Mouse (Mus musculus) inflammation-experienced regulatory T-cells, adult 16 weeks (primary cell): ENCODE measurements around the gene Il22. TPM values are rescaled to one million over a fixed set of nuclear protein-coding genes. Genes with fewer than 3 reads are reported as not detected.

Source experiments
- polyA plus RNA-seq: library from polyadenylated mRNA; unstranded; fragments of 100-300 nt; shearing (Covaris generic); gene quantifications from one replicate; pipeline ENCODE4 v1.2.1, GENCODE M21; 2017

Il22 gene
- not detected for polyA plus RNA-seq

DNA sequence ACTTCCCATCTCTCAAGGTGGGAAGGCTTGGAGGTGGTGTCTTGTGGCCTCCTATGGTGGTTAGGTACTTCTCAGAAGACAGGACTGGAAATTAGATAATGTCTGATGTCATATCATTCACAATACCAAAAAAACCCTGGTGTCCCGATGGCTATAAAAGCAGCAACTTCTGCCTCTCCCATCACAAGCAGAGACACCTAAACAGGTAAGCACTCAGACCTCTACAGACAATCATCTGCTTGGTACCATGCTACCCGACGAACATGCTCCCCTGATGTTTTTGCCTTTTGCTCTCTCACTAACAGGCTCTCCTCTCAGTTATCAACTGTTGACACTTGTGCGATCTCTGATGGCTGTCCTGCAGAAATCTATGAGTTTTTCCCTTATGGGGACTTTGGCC, at the start of gene Il22:
Gene Il22 (plus strand): TSS at position 301 of the 400 bp plus-strand sequence.

DNA sequence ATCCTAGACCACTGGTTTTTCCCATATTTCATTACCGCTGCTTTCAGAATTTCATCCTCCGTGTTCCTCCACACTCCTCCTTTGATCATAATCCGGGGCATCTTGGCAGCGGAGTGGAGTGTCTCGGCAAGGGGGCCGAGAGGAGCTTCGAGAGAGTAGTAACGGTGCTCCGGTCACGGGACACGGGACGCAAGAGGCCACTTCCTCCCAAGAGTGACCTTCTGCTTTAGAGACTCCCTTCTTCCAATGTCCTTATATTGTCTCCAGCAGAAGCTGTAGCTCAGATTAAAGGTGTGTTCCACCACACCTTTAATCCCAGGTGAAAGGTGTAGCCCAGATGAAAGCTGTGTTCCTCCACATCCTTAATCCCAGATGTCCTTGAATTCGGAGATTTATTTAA, 35.9 kb downstream of the Il22 start, which contains the start of gene Gm32717:
Gene Gm32717 (minus strand): TSS at position 101 of the 400 bp plus-strand sequence.

DNA sequence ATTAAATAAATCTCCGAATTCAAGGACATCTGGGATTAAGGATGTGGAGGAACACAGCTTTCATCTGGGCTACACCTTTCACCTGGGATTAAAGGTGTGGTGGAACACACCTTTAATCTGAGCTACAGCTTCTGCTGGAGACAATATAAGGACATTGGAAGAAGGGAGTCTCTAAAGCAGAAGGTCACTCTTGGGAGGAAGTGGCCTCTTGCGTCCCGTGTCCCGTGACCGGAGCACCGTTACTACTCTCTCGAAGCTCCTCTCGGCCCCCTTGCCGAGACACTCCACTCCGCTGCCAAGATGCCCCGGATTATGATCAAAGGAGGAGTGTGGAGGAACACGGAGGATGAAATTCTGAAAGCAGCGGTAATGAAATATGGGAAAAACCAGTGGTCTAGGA, 53.6 kb downstream of the Il22 start, which contains the start of gene Gm32802:
Gene Gm32802 (plus strand): TSS at position 301 of the 400 bp plus-strand sequence.

Other genes starting within 250 kb of the Il22 start
- 14.4 TPM for gene Mdm1, start 63.1 kb upstream of the Il22 start, polyA plus RNA-seq
- gene Gm32717, start 35.8 kb downstream of the Il22 start, polyA plus RNA-seq, result not detected
- gene Gm32802, start 53.7 kb downstream of the Il22 start, polyA plus RNA-seq, result not detected
- not detected for gene Iltifb, start 90.1 kb downstream of the Il22 start, polyA plus RNA-seq
- not detected for gene Gm9040, start 122.0 kb downstream of the Il22 start, polyA plus RNA-seq
- gene Gm9044, start 127.5 kb downstream of the Il22 start, polyA plus RNA-seq, result not detected
- not detected for gene Gm9045, start 132.9 kb downstream of the Il22 start, polyA plus RNA-seq
- gene Gm9046, start 138.3 kb downstream of the Il22 start, polyA plus RNA-seq, result not detected
- not detected for gene Gm9048, start 143.7 kb downstream of the Il22 start, polyA plus RNA-seq
- not detected for gene Gm9049, start 149.2 kb downstream of the Il22 start, polyA plus RNA-seq
- gene Ifng, start 236.1 kb downstream of the Il22 start, polyA plus RNA-seq, result 8.7 TPM